Mouse (Mus musculus) skeletal muscle tissue, postnatal 0 days (tissue): ENCODE results near the gene Tbx5. TPM values are rescaled to one million over a fixed set of nuclear protein-coding genes. Genes with fewer than 3 reads are reported as not detected.

Source experiments
- polyA plus RNA-seq: library from polyadenylated mRNA; unstranded; fragments of >200 nt; fragmentation: Nextera tagmentation; extraction: Ambion mirVana; gene quantifications from 2 replicates; pipeline ENCODE4 v1.2.1, GENCODE M21; 2015

Gene Tbx5
- polyA plus RNA-seq: 0.27 and 0.29 TPM in 2 replicates

GRCm38 (mm10) chr5:119832479-119832796, at the start of gene Tbx5:
Gene Tbx5 (plus strand): TSS chr5:119832668.

Other genes starting within 250 kb of the Tbx5 start
- 7.9 TPM in 2 replicates for gene Tbx3, start 162.0 kb upstream of the Tbx5 start, polyA plus RNA-seq